Mouse (Mus musculus) leukemia stem cell, adult 10-12 weeks (primary cell): Measurements from ENCODE around the gene Gm10803. TPM values are rescaled to one million over a fixed set of nuclear protein-coding genes. Genes with fewer than 3 reads are reported as not detected.

Source experiments
- polyA plus RNA-seq: library from polyadenylated mRNA; stranded (reverse); fragments of >175 nt; gene quantifications from 2 replicates; pipeline ENCODE4 v1.2.3, GENCODE M21; 2012; ENCODE audit warnings: low replicate concordance

Gm10803 gene
- not detected in 2 replicates for polyA plus RNA-seq

GRCm38 (mm10) chr2:93560268-93560667 lies at the start of gene Gm10803:
TSS of gene Gm10803 (plus strand) at chr2:93560568.

Other genes with a start within 250 kb of the Gm10803 start
- 0.54 and 1.0 TPM in 2 replicates for gene Tspan18, start 226.1 kb upstream of the Gm10803 start, polyA plus RNA-seq
- gene Cd82, start 97.4 kb upstream of the Gm10803 start, polyA plus RNA-seq = 67.3 and 132 TPM in 2 replicates
- gene Alx4, start 81.8 kb downstream of the Gm10803 start, polyA plus RNA-seq = 0.03 and 0.05 TPM in 2 replicates